Mouse (Mus musculus) erythroid progenitor cell, adult 5-6 weeks (primary cell): Measurements from ENCODE around the gene Msmp. TPM values are rescaled to one million over a fixed set of nuclear protein-coding genes. Genes with fewer than 3 reads are reported as not detected.
"Not testable (repeated sequence)": the region's sequence is repeated elsewhere in the genome, so short reads cannot be mapped to it uniquely, and the experiment has no call there.

Source experiments
- ATAC-seq: replicated peaks from 2 replicates; pipeline ENCODE4 v1.8.0; 2016; ENCODE audit warnings: moderate number of reproducible peaks, mild to moderate bottlenecking, moderate TSS enrichment, inconsistent platforms; ENCODE audit not compliant: poor library complexity, low FRiP score, severe bottlenecking
- total RNA-seq, 2 experiments: library from RNA; stranded (forward) in 1 of 2; stranded (reverse) in 1 of 2; fragments of 150-400 nt in 1 of 2; fragments of 186-747, 209-891 nt in 1 of 2; gene quantifications; 2 replicates each; pipeline versions ENCODE4 v1.2.3 to v1.2.4; 2015 to 2017; ENCODE audit warnings: low replicate concordance in 2 of 2

Msmp gene
- total RNA-seq, 2 experiments from 2014 or later = not detected

GRCm38 (mm10) chr4:43563601-43563875 lies 20.8 kb downstream of the Msmp start:
- ATAC-seq = no peak

- no peak for ATAC-seq
Measured at GRCm38 (mm10) chr4:43562769-43563600, 21.3 kb downstream of the Msmp start.

- peak; percentile 87 for ATAC-seq
Measured at GRCm38 (mm10) chr4:43561997-43562768, 22.1 kb downstream of the Msmp start, which contains the start of the genes Creb3 and Tln1. Gene Creb3, plus strand, starts transcription at chr4:43562332. Gene Tln1, minus strand, starts transcription at chr4:43562691.

- peak; percentile 61 for ATAC-seq
Measured at GRCm38 (mm10) chr4:43561436-43561996, 22.8 kb downstream of the Msmp start.

GRCm38 (mm10) chr4:43560976-43561375 lies 23.3 kb downstream of the Msmp start:
- no peak for ATAC-seq

- ATAC-seq = no peak
Measured at GRCm38 (mm10) chr4:43560243-43560611, 24.1 kb downstream of the Msmp start.

GRCm38 (mm10) chr4:43559519-43560242 lies 24.6 kb downstream of the Msmp start:
- no peak for ATAC-seq

- ATAC-seq = no peak
Measured at GRCm38 (mm10) chr4:43558631-43559356, 25.5 kb downstream of the Msmp start.

- no peak for ATAC-seq
Measured at GRCm38 (mm10) chr4:43558028-43558630, 26.2 kb downstream of the Msmp start.

GRCm38 (mm10) chr4:43555926-43556325 lies 28.4 kb downstream of the Msmp start:
- ATAC-seq = no peak

- ATAC-seq = no peak
Measured at GRCm38 (mm10) chr4:43553891-43554290, 30.4 kb downstream of the Msmp start.

GRCm38 (mm10) chr4:43552437-43552836 lies 31.9 kb downstream of the Msmp start:
- no peak for ATAC-seq

GRCm38 (mm10) chr4:43551854-43552253 lies 32.4 kb downstream of the Msmp start:
- ATAC-seq = not testable (repeated sequence)

- no peak for ATAC-seq
Measured at GRCm38 (mm10) chr4:43549055-43549454, 35.2 kb downstream of the Msmp start.

- ATAC-seq = no peak
Measured at GRCm38 (mm10) chr4:43547160-43547559, 37.1 kb downstream of the Msmp start.

GRCm38 (mm10) chr4:43546375-43547047 lies 37.8 kb downstream of the Msmp start:
- no peak for ATAC-seq

- no peak for ATAC-seq
Measured at GRCm38 (mm10) chr4:43542044-43542443, 42.2 kb downstream of the Msmp start.

- ATAC-seq = no peak
Measured at GRCm38 (mm10) chr4:43536031-43536430, 48.3 kb downstream of the Msmp start.

GRCm38 (mm10) chr4:43535628-43536027 lies 48.7 kb downstream of the Msmp start:
- no peak for ATAC-seq
